Mouse (Mus musculus) hindbrain, embryonic 11.5 days (tissue): ENCODE measurements around the gene Timm17b. TPM values are rescaled to one million over a fixed set of nuclear protein-coding genes. Genes with fewer than 3 reads are reported as not detected.

ENCODE experiments used
- ATAC-seq: fragments of 200-750 bp; cut with Nextera tagmentation; 2 replicates; pipeline ENCODE4 v1.8.0; 2017; ENCODE audit warnings: mild to moderate bottlenecking, moderate TSS enrichment, moderate library complexity; ENCODE audit not compliant: low FRiP score
- DNase-seq: peaks from one replicate; pipeline ENCODE4 v3.0.0-alpha.2; 2015; ENCODE audit warnings: low spot score
- H3K27ac ChIP-seq: fragments of 300-500 bp; sonication (generic); 2 replicates; pipeline ENCODE4 v1.5.1; 2014; ENCODE audit warnings: mild to moderate bottlenecking, low read depth, low read length
- H3K27me3 ChIP-seq: fragments of 300-500 bp; sonication (generic); 2 replicates; pipeline ENCODE4 v1.6.1; 2014; ENCODE audit warnings: mild to moderate bottlenecking, low read length, moderate library complexity, mixed read lengths; ENCODE audit not compliant: control insufficient read depth, insufficient read depth
- H3K36me3 ChIP-seq: fragments of 300-500 bp; sonication (generic); 2 replicates; pipeline ENCODE4 v1.6.1; 2014; ENCODE audit warnings: mild to moderate bottlenecking, low read length, moderate library complexity, mixed read lengths; ENCODE audit not compliant: control insufficient read depth, insufficient read depth
- H3K4me1 ChIP-seq: fragments of 300-500 bp; sonication (generic); replicated peaks from 2 replicates; pipeline ENCODE4 v1.6.1; 2014; ENCODE audit warnings: low read length, mixed read lengths; ENCODE audit not compliant: control insufficient read depth, insufficient read depth
- H3K4me2 ChIP-seq: fragments of 300-500 bp; sonication (generic); replicated peaks from 2 replicates; pipeline ENCODE4 v1.6.1; 2014; ENCODE audit warnings: mild to moderate bottlenecking, low read depth, low read length
- H3K4me3 ChIP-seq: fragments of 300-500 bp; sonication (generic); 2 replicates; pipeline ENCODE4 v1.5.1; 2014; ENCODE audit warnings: low read depth, low read length
- H3K9ac ChIP-seq: fragments of 300-500 bp; sonication (generic); 2 replicates; pipeline ENCODE4 v1.6.1; 2014; ENCODE audit warnings: low read depth, low read length
- H3K9me3 ChIP-seq: fragments of 300-500 bp; sonication (generic); 2 replicates; pipeline ENCODE4 v1.6.1; 2016; ENCODE audit warnings: low read length; ENCODE audit not compliant: control insufficient read depth
- WGBS: fragments of 180-500 bp; shearing (Covaris S2); extraction: QIAGEN DNeasy Blood & Tissue Kit; methylation state at CpG from one replicate; pipeline ENCODE4 v1.1.7; 2014; 5-methylcytosine and 5-hydroxymethylcytosine counted together
- polyA plus RNA-seq: library from polyadenylated mRNA; unstranded; fragments of >200 nt; fragmentation: Nextera tagmentation; extraction: Ambion mirVana; gene quantifications from 2 replicates; pipeline ENCODE4 v1.2.1, GENCODE M21; 2014

Gene Timm17b
- polyA plus RNA-seq, 1 experiment from 2014 or later = 168 TPM

GRCm38 (mm10) chrX:7928270-7928790 is 29.2 kb downstream of the Timm17b start, which contains the start of gene Eras:
Eras (minus strand) TSS chrX:7928607.
- H3K27me3 ChIP-seq = peaks cover 23% of the 10 kb centered on the region; the same call in 1 of the 2 replicates
- no peak within 1 kb of the TSS for H3K27ac ChIP-seq
- no peak within 1 kb of the TSS for H3K4me2 ChIP-seq
- 0 out of 2 replicates have a peak, but pooled peaks cover 2% of the 10 kb centered on the region for H3K9me3 ChIP-seq
- H3K4me3 ChIP-seq = no peak within 1 kb of the TSS
- no peaks in the 10 kb centered on the region for H3K4me1 ChIP-seq
- DNase-seq (no peak), ATAC-seq (0 out of 2 replicates have a peak, but pooled peaks have one; percentile 40)
- 24% methylated on average over 17 of the region's 19 CpGs for WGBS
- no peaks in the 10 kb centered on the region for H3K36me3 ChIP-seq
- H3K9ac ChIP-seq = no peak within 1 kb of the TSS

- Histone ChIP-seq H3K4me1 (no peaks in the 10 kb centered on the region), H3K4me3 (no peak overlapping the region), H3K9me3 (no peaks in the 10 kb centered on the region), H3K36me3 (no peaks in the 10 kb centered on the region), H3K9ac (no peak overlapping the region), H3K4me2 (no peak overlapping the region), H3K27ac (no peak overlapping the region), H3K27me3 (no peaks in the 10 kb centered on the region)
- DNase-seq (no peak), ATAC-seq (no peak)
- 47% methylated on average over 11 of the region's 11 CpGs for WGBS
Observed at GRCm38 (mm10) chrX:7936874-7937273, 37.7 kb downstream of the Timm17b start.

- Histone ChIP-seq H3K27me3 (no peaks in the 10 kb centered on the region), H3K27ac (no peak overlapping the region), H3K9me3 (no peaks in the 10 kb centered on the region), H3K4me2 (no peak overlapping the region), H3K4me1 (no peaks in the 10 kb centered on the region), H3K4me3 (no peak overlapping the region), H3K9ac (no peak overlapping the region), H3K36me3 (no peaks in the 10 kb centered on the region)
- no peak for ATAC-seq
- DNase-seq = no peak
- 86% methylated on average over 6 of the region's 6 CpGs for WGBS
Observed at GRCm38 (mm10) chrX:7937667-7938066, 38.5 kb downstream of the Timm17b start.

- 63% methylated on average over 8 of the region's 8 CpGs for WGBS
- Histone ChIP-seq H3K9ac (no peak overlapping the region), H3K9me3 (no peaks in the 10 kb centered on the region), H3K36me3 (no peaks in the 10 kb centered on the region), H3K4me1 (no peaks in the 10 kb centered on the region), H3K27ac (no peak overlapping the region), H3K4me2 (no peak overlapping the region), H3K4me3 (no peak overlapping the region), H3K27me3 (no peaks in the 10 kb centered on the region)
- no peak for DNase-seq
- ATAC-seq = no peak
Observed at GRCm38 (mm10) chrX:7945618-7946017, 46.5 kb downstream of the Timm17b start.

GRCm38 (mm10) chrX:7947108-7947899 is 48.1 kb downstream of the Timm17b start, which contains the start of gene Hdac6:
Hdac6 (minus strand) TSS chrX:7947889.
- Histone ChIP-seq H3K27ac (peak within 1 kb of the TSS; percentile 51; the same call in 1 of the 2 replicates), H3K4me3 (peak within 1 kb of the TSS; percentile 47), H3K9ac (peak within 1 kb of the TSS; percentile 42), H3K4me2 (peak within 1 kb of the TSS; percentile 47), H3K4me1 (no peaks in the 10 kb centered on the region), H3K36me3 (no peaks in the 10 kb centered on the region), H3K27me3 (no peaks in the 10 kb centered on the region), H3K9me3 (no peaks in the 10 kb centered on the region)
- DNase-seq = peak; percentile 23
- ATAC-seq = peak; percentile 99
- 16% methylated on average over 35 of the region's 37 CpGs for WGBS

- H3K27me3 ChIP-seq = no peaks in the 10 kb centered on the region
- H3K9me3 ChIP-seq = no peaks in the 10 kb centered on the region
- no peak overlapping the region for H3K27ac ChIP-seq
- H3K4me1 ChIP-seq = no peaks in the 10 kb centered on the region
- 13% methylated on average over 37 of the region's 38 CpGs for WGBS
- DNase-seq (peak; percentile 89), ATAC-seq (no peak)
- peak overlapping the region; percentile 31 for H3K9ac ChIP-seq
- H3K4me2 ChIP-seq = peak overlapping the region; percentile 33
- peak overlapping the region; percentile 47 for H3K4me3 ChIP-seq
- no peaks in the 10 kb centered on the region for H3K36me3 ChIP-seq
Observed at GRCm38 (mm10) chrX:7947900-7948492, 48.8 kb downstream of the Timm17b start.

GRCm38 (mm10) chrX:7950091-7950490 is 50.9 kb downstream of the Timm17b start:
- WGBS = 95% methylated on average over 7 of the region's 7 CpGs
- Histone ChIP-seq H3K9me3 (no peaks in the 10 kb centered on the region), H3K4me1 (no peaks in the 10 kb centered on the region), H3K4me2 (no peak overlapping the region), H3K27ac (no peak overlapping the region), H3K9ac (no peak overlapping the region), H3K36me3 (no peaks in the 10 kb centered on the region), H3K4me3 (no peak overlapping the region), H3K27me3 (no peaks in the 10 kb centered on the region)
- DNase-seq = no peak
- no peak for ATAC-seq
